Mouse (Mus musculus): ENCODE results near the gene Enox2. TPM values are rescaled to one million over a fixed set of nuclear protein-coding genes. Genes with fewer than 3 reads are reported as not detected.
"Not testable (repeated sequence)": the region's sequence is repeated elsewhere in the genome, so short reads cannot be mapped to it uniquely, and the experiment has no call there.

The Enox2 gene
- polyA plus RNA-seq, 1 experiment from 2014 or later = 7.4 TPM

DNA sequence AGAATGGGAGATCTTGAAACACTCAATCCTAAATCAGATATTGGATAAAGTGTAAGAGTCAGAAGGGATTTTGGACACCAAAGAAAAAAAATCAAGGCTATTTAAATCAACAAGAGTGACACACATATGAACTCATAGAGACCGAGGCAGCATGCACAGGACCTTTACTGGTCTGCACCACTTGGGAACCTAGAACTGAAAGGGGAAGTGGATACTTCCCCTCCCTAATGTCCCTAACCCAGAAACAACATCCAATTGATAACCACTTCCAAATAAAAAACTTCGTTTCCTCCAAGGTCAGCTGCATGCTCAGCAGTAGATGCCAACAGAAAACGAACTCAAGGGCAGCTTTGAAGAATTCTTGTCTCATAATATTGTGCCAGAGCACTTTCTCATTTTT, 171.6 kb downstream of the Enox2 start:
- Histone ChIP-seq H3K27ac (ENCODE audit: low read depth) (no peak overlapping the region), H3K4me1 (ENCODE audit: insufficient read depth) (no peaks in the 10 kb centered on the region), H3K9ac (no peak overlapping the region), H3K9me3 (ENCODE audit: low read depth, low read length) (no peaks in the 10 kb centered on the region), H3K27me3 (ENCODE audit: insufficient read depth, low read length) (no peaks in the 10 kb centered on the region), H3K4me3 (ENCODE audit: low read depth, low read length) (no peak overlapping the region), H3K36me3 (ENCODE audit: insufficient read depth) (no peaks in the 10 kb centered on the region), H3K4me2 (no peak overlapping the region)
- TF ChIP-seq CTCF (IDR thresholded peaks at IDR 0.05; ENCODE audit: low read depth) = no peak
- no peak for DNase-seq
- ATAC-seq (ENCODE audit: insufficient read depth) = no peak
- WGBS = 76% methylated on average over 3 of the region's 3 CpGs

DNA sequence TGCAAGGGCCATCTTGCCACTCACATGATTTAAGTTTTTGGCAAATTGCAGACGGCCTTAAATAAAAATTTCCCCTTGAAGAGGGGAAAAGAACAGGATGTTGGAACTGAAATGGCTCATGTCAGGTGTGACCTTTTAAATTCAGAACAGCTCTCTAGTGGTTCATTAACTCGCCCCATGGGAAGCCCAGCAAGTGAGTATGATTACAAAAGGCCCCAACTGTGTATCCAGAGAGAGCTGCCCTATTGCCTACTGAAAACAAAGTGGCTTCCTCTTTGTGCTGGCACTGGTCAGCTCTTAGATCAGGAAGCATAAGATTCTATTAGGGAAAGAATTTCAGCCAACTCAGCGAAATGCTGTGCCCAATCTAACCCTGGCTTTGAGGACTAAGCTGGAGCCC, 175.6 kb downstream of the Enox2 start:
- no peaks in the 10 kb centered on the region for H3K4me1 ChIP-seq (ENCODE audit: insufficient read depth)
- WGBS = 45% methylated on average over 3 of the region's 3 CpGs
- no peaks in the 10 kb centered on the region for H3K9me3 ChIP-seq (ENCODE audit: low read depth, low read length)
- no peak for TF ChIP-seq CTCF (IDR thresholded peaks at IDR 0.05; ENCODE audit: low read depth)
- H3K27me3 ChIP-seq (ENCODE audit: insufficient read depth, low read length) = no peaks in the 10 kb centered on the region
- no peak for DNase-seq
- ATAC-seq (ENCODE audit: insufficient read depth) = no peak
- H3K36me3 ChIP-seq (ENCODE audit: insufficient read depth) = no peaks in the 10 kb centered on the region
- no peak overlapping the region for H3K4me2 ChIP-seq
- no peak overlapping the region for H3K27ac ChIP-seq (ENCODE audit: low read depth)
- no peak overlapping the region for H3K9ac ChIP-seq
- H3K4me3 ChIP-seq (ENCODE audit: low read depth, low read length) = no peak overlapping the region

DNA sequence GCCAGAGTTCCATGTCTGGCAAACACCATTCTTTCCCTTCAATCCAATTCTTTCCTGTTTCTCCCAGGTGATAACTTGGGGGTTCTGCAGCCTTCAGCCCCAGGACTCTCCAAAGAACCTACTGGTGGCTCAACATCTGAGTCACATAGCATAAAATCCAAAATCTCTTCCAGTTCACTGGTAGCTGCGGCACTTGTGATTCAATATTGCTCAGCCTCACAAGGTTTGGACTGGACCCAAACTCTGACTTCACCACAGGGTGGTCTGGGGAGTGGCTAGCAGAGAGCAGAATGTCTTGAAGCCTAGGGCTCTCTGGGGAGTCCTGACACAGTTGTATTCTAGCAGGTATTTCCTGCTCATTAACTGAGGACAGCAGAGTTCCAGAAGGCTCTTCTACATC, 187.5 kb downstream of the Enox2 start:
- DNase-seq = peak; percentile 3
- not testable (repeated sequence) for ATAC-seq (ENCODE audit: insufficient read depth); H3K27ac ChIP-seq (ENCODE audit: low read depth); H3K4me2 ChIP-seq; H3K27me3 ChIP-seq (ENCODE audit: insufficient read depth, low read length); H3K4me1 ChIP-seq (ENCODE audit: insufficient read depth); H3K36me3 ChIP-seq (ENCODE audit: insufficient read depth); H3K4me3 ChIP-seq (ENCODE audit: low read depth, low read length); H3K9ac ChIP-seq; H3K9me3 ChIP-seq (ENCODE audit: low read depth, low read length)
- WGBS = 58% methylated on average over 1 of the region's 1 CpGs

DNA sequence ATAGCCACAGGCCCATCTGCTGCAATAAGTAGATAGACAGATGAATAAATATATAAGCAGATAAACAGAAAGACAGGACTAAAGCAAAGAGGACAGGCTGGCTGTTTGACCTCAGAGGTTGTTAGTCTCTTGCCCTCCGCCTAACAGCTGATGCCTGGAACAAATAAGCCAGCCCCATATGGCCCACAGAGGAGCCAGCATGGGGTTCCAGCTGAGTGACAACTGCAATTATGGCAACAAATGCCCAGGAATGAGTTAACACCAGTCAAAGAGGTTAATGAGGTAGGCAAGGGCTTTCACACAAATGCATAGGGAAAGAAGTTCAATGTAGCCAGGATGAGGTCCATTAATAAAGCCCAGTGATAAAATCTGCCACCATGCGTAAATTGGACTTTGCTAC, 191.8 kb downstream of the Enox2 start:
- Histone ChIP-seq H3K4me3 (ENCODE audit: low read depth, low read length) (no peak overlapping the region), H3K4me2 (no peak overlapping the region), H3K27ac (ENCODE audit: low read depth) (no peak overlapping the region), H3K27me3 (ENCODE audit: insufficient read depth, low read length) (no peaks in the 10 kb centered on the region), H3K9ac (no peak overlapping the region), H3K9me3 (ENCODE audit: low read depth, low read length) (no peaks in the 10 kb centered on the region), H3K36me3 (ENCODE audit: insufficient read depth) (no peaks in the 10 kb centered on the region), H3K4me1 (ENCODE audit: insufficient read depth) (no peaks in the 10 kb centered on the region)
- no peak for TF ChIP-seq CTCF (IDR thresholded peaks at IDR 0.05; ENCODE audit: low read depth)
- WGBS = 93% methylated on average over 2 of the region's 2 CpGs
- ATAC-seq (ENCODE audit: insufficient read depth) (no peak), DNase-seq (no peak)

DNA sequence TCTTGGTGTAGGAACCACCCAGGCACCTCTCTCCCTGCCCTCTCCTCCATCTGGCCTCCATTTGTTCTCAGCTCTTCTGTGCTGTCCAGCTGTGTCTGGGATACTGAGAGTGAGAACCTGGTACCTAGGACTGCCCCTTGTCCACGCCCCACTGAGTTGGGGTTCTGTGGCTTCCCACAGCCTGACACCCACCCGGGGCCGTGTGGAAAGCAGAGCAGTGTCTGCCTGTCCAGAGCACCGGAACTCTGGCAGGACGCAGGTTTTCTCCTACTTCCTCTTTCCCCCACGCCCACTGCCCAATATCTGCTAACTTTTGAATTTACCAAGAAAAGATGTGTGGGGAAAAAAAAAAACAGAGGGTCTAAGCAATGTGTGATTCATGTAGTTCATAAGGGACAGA, 213.0 kb downstream of the Enox2 start:
- WGBS = 77% methylated on average over 6 of the region's 6 CpGs
- Histone ChIP-seq H3K4me3 (ENCODE audit: low read depth, low read length) (no peak overlapping the region), H3K27ac (ENCODE audit: low read depth) (no peak overlapping the region), H3K4me2 (no peak overlapping the region), H3K36me3 (ENCODE audit: insufficient read depth) (no peaks in the 10 kb centered on the region), H3K27me3 (ENCODE audit: insufficient read depth, low read length) (no peaks in the 10 kb centered on the region), H3K9me3 (ENCODE audit: low read depth, low read length) (no peaks in the 10 kb centered on the region), H3K4me1 (ENCODE audit: insufficient read depth) (no peaks in the 10 kb centered on the region), H3K9ac (no peak overlapping the region)
- no peak for TF ChIP-seq CTCF (IDR thresholded peaks at IDR 0.05; ENCODE audit: low read depth)
- ATAC-seq (ENCODE audit: insufficient read depth) = no peak
- no peak for DNase-seq

DNA sequence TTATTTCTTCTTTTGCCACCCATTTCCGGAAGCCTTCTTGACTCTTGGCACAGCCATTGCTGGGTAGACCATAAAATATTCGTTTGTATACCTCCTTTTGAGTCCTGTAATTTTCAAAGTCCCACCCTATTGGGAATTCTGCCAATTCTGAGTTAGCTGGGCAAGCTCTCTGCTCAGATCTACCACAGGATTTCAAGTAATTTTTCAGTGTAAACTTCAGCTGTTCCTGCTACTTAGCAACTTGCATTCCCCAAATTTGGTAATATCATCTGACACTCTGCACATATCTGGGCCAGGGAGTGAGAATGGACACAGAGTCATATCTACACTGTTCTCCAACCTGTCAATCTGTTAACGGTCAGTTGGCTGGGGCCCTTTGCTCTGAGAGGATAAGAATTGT, 214.5 kb downstream of the Enox2 start:
- H3K9ac ChIP-seq = no peak overlapping the region

DNA sequence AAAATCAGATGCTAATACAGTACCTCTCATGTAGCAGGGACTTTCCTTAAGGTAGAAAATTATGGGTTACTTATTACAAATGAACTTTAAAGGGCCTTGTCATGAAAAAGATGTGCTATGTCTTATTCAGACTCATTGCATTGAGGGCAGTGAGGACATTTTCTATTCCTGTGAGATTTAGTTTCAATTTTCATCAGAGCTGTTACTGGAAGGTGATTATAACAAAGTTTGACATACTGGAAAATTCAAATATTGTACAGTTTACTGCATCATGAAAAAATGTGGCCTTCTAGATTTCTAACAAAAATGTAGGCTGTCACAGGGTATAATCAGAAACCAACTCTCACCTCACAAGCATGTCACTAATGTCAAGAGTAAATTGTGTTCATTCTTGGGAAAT, 242.9 kb downstream of the Enox2 start:
- no peak overlapping the region for H3K4me3 ChIP-seq (ENCODE audit: low read depth, low read length)
- H3K36me3 ChIP-seq (ENCODE audit: insufficient read depth) = no peaks in the 10 kb centered on the region
- no peak overlapping the region for H3K9ac ChIP-seq
- H3K27ac ChIP-seq (ENCODE audit: low read depth) = no peak overlapping the region
- H3K4me2 ChIP-seq = no peak overlapping the region
- H3K9me3 ChIP-seq (ENCODE audit: low read depth, low read length) = no peaks in the 10 kb centered on the region
- no peak for DNase-seq
- ATAC-seq (ENCODE audit: insufficient read depth) = no peak
- H3K27me3 ChIP-seq (ENCODE audit: insufficient read depth, low read length) = no peaks in the 10 kb centered on the region
- H3K4me1 ChIP-seq (ENCODE audit: insufficient read depth) = no peaks in the 10 kb centered on the region
- TF ChIP-seq CTCF (IDR thresholded peaks at IDR 0.05; ENCODE audit: low read depth) = no peak

More for the DNA sequence above, 214.5 kb downstream of the Enox2 start:
- no peaks in the 10 kb centered on the region for H3K27me3 ChIP-seq (ENCODE audit: insufficient read depth, low read length)
- ATAC-seq (ENCODE audit: insufficient read depth) (no peak), DNase-seq (peak; percentile 57)
- H3K27ac ChIP-seq (ENCODE audit: low read depth) = no peak overlapping the region
- H3K4me1 ChIP-seq (ENCODE audit: insufficient read depth) = no peaks in the 10 kb centered on the region
- no peaks in the 10 kb centered on the region for H3K36me3 ChIP-seq (ENCODE audit: insufficient read depth)
- 48% methylated on average over 3 of the region's 3 CpGs for WGBS
- no peaks in the 10 kb centered on the region for H3K9me3 ChIP-seq (ENCODE audit: low read depth, low read length)
- no peak overlapping the region for H3K4me3 ChIP-seq (ENCODE audit: low read depth, low read length)
- no peak for TF ChIP-seq CTCF (IDR thresholded peaks at IDR 0.05; ENCODE audit: low read depth)
- no peak overlapping the region for H3K4me2 ChIP-seq

DNA sequence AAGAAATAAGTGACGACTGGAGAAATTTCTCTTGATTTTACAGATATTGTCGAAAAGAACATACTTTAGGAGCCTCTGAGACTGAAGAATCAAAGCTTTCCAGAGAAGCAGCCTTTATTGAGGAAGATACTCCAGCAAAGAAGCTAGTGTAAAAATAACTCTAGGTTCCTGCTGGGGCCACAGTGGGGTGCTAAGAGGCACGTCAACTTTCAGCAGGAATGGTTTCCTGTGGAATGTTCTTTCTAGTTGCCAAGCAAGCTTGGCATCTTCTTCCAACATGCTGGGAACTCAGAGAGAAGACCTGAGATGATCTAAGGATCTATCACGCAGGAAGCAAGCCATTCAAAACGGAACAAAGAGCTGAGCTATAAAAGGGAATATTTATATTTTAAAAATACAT, 278.3 kb downstream of the Enox2 start:
- H3K9me3 ChIP-seq (ENCODE audit: low read depth, low read length) = no peaks in the 10 kb centered on the region
- H3K27ac ChIP-seq (ENCODE audit: low read depth) = no peak overlapping the region
- DNase-seq = no peak
- 59% methylated on average over 5 of the region's 5 CpGs for WGBS
- H3K36me3 ChIP-seq (ENCODE audit: insufficient read depth) = no peaks in the 10 kb centered on the region
- H3K4me3 ChIP-seq (ENCODE audit: low read depth, low read length) = no peak overlapping the region
- no peak overlapping the region for H3K9ac ChIP-seq
- TF ChIP-seq CTCF (IDR thresholded peaks at IDR 0.05; ENCODE audit: low read depth) = no peak
- H3K4me2 ChIP-seq = no peak overlapping the region
- no peaks in the 10 kb centered on the region for H3K4me1 ChIP-seq (ENCODE audit: insufficient read depth)
- H3K27me3 ChIP-seq (ENCODE audit: insufficient read depth, low read length) = no peaks in the 10 kb centered on the region
- ATAC-seq (ENCODE audit: insufficient read depth) = no peak

All from lung, embryonic 14.5 days (tissue).